Mouse (Mus musculus) liver, adult 2 months (tissue): ENCODE measurements around the gene Crhr1.

Experiments
- CTCF ChIP-seq: fragments of 200-500 bp; IDR thresholded peaks from 2 replicates; pipeline ENCODE4 v1.5.1; 2011; ENCODE audit warnings: low read depth, low read length, control low read depth
- POLR2A ChIP-seq: fragments of 200-500 bp; IDR thresholded peaks from 2 replicates; pipeline ENCODE4 v1.6.1; 2011; ENCODE audit warnings: low read length, control low read depth; ENCODE audit not compliant: insufficient read depth; ENCODE audit errors: extremely low read depth

DNA sequence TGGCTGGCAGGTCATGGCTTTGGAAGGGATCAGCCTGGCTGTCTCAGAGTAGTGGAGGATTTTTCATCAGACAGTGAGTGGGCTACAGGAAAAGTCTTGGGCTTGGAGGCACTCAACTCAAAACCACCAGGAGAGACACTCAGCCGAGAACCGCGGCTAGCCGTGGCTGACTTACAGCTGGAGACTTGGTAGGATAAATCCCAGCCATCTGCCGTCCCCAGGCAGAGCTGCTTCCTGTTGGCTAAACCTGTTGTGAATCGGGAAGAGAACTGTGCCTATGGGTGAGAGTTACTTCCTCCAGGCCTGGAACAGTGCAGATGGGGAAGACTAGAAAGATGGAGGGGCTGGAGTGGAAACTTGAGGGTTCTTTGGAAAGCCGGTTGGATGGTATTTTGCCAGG, 9.7 kb upstream of the Crhr1 start:
- TF ChIP-seq POLR2A (no peak), CTCF (no peak)
